Mouse (Mus musculus) left cerebral cortex, adult 11 months (tissue): ENCODE data around the gene Fcna.

Experiments
- DNase-seq: peaks from one replicate; pipeline ENCODE4 v3.0.0; 2022; ENCODE audit warnings: low spot score

Gene Fcna

DNA sequence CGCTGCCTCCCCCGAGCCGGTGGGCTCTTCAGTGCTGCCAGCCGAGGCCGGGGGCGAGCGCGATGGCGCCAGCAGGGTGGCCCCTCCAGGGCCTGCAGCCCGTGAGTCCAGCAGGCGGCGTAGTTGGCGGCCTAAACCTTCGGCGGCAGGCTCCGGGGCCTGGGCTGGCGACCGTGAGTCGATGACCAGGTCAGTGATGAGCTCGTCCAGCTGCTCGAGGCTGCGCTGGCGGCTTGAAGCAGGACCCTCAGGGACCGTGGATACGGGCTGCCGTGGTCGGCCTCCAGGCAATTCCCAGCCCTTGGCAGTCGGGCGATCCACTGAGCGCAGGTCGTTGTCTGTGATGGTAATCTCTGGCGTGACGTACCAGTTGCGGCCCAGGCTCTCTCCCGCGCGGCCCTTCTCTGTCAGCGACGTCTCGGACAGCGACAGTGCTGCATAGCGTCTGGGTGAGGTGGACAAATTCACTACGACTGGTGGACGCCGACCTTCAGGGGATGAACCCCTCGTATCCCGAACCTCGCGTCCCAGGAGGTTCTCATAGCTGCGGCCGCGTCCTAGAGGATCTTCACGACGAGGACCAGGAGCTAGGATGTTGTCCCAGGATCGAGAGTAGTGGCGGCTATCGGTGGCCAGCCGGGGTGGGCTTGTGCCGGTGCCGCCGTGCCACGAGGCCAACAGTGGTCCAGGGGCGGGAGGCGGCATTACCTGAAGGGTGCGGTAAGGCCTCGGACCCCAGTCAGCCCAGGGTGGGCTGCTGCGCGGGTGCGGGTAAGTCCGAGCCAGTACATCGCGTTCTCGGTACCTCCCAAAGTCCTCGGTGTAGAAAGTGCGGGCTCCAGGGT lies 49.7 kb downstream of the Fcna start:
- DNase-seq: no peak

DNA sequence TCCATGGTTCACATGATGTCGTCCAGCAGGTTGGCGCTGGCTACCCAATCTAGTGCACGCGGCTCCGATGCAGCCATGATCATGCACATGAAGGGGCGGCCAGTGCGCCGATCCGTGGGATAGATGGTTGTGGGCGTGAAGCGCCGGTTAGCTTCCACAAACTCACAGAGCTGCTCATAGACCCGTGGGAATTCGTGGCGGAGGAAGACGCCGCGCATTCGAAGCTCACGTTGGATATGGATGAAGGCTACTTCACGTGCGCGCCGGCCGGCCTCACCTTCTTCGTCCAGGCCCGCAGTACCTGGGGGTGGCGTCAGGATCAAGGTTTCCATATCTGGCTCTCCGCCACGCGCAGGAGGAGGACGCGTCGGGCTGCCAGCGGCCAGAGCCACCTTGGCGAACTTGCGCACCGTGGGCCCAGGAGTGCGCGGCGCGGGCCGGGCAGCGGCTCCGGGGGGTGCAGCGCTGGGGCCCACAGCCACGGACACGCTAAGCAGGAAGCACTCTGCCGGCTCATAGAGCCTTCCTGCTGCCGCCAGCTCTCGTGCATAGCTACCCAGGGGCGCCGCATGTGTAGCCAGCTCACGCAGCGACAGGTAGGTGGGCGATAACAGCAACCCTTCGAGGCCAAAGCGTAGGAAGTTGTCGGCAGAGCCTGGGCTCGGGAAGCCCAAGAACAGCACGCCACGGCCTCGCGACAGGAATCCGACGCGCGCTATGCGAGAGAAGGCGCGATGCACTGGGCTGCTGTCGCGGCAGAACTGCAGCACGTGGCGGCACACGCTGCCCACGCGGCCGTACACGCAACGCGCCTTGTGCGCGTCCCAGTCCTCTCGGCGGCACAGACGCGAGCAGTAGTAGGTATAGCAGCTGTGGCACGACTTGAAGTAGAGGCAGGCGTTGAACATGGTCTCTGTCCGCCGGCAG lies 50.6 kb downstream of the Fcna start:
- no peak for DNase-seq

DNA sequence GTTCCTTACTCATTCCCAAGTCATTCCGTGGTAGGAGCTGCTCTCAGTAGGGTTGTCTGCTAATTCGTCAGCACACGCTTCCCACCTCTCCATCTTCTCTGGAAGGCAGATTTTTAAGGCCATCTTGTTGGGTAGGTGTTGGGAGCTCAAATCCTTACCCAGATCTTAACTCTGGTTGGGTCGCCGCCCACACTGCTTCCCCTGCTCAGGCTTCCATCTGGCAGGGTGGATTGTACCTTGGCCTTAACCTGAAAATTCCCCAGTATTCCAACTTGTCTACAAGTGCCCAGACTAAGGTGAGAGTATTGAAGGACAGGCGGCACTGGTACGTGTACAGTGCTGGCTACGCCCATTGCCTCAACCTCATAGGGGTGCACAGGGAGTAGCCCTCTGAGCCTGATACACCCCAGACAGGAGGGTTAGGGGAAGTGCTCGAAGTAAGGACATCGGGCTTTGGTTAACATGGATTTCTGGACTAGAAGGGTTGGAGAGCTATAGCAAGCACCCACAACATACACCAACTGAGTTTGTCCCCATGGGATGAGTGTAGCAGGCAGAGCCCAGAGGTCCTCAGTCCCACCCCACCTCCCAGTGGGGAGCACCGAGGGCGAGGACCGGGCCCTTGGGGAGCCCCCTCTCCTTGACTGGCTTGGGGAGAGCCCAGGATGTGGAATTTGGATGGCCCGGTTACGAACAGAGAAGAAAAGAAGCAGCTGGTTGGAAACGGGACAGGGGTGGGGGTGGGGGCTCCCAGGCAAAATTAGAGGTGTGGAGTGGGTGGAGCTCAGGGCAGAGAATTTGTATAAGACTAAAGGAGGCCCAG lies 51.6 kb downstream of the Fcna start:
- no peak for DNase-seq

DNA sequence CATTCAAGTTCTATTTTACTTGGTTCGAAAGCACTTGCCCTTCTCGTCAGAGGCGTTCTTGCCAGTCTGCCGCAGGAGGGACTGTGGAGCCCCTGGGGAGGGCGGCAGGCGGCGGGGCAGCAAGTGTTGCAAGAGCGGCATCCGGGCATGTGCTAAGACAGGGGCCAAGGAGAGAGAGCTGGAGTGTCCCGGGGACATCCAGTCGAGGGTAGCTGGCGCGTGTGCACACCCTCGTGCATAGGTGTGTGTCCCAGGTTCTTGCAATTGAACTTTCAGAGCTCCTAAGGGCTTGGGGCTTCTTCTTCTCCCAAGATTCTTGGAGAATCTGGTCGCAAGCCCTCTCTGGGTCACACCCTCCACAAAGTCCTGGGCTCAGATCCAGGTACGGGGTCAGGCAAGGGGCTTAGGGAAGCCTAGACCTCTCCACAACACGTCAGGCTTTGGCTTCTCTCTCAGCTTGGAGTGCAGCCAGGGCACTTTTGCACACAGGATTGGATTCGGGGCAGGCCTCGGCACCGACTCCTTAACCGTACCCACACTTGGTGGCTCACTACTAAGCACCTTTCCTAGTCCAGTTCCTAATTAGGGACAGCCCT lies 52.3 kb downstream of the Fcna start:
- no peak for DNase-seq
